Mouse (Mus musculus): ENCODE measurements at regions not wholly inside any gene's neighbourhood (a gene's known extent, or its start where the extent isn't known, plus 50 kb on each side); places are given as distances from the start of the nearest gene placed in this dataset.

DNA sequence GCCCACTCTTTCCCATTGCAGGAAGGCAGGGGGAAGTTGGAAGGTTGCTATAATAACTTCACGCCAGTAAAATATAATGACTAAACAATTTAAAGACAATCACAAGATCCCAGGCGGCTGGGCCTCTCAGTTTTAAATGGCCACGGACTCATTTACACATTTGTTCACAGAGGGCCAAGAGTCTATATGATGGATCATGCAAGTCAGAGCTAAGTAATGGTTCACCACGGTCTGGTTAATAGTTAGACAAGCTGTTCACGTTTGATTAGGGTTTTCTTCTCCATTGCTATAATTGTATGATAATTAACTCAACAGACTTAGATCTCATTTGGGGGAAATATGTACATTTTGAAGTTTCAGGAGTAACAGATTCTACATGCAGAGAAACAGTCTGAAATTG lies 170.0 kb downstream of the Ppargc1a start:
- DNase-seq: no peak
- intact Hi-C loops (cut with DNase I): no loop called here

GRCm38 (mm10) chr5:51391319-51391718 lies 176.2 kb downstream of the Ppargc1a start:
- peak; percentile 32 to 46 for DNase-seq
- intact Hi-C loops (cut with DNase I): no loop called here

GRCm38 (mm10) chr5:51387751-51388150 lies 179.8 kb downstream of the Ppargc1a start:
- intact Hi-C loops (cut with DNase I): no loop called here
- no peak for DNase-seq

DNA sequence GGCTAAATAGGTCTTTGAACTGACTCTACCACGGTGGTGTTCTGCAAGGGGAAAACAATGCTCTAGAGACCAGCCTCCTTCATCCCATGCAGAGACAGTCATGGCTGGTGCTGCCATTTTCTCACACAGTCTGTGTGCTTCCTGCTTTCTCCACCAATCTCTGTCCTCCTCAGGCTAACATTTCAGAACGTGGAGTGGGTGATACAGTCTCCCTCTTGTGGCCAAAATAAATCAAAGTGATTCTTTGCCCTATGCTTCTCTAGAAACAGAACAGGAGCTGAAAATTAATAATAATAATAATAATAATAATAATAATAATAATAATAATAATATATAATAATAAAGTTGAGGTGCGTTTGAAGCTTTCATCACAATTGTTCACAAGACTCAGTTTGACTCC lies 181.1 kb downstream of the Ppargc1a start:
- intact Hi-C loops (cut with DNase I): no loop called here
- DNase-seq: no peak

DNA sequence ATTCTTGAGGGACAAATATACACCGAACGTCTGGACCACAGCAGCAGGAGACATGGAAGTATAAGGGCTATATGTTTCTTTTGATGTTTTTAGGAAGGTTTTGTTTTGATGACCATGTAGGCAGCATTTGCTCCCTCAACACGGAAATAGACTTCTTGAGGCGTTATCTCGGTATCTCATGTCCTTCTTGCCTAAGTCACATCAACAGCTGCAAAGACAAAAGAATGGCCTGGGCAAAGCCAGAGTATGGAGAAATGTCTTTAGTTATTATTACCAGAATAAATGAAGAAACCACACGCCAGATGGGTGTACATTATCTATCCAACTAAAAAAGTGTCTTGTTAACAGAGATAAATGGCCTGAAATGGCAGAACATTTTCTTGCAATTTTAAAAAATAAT lies 183.2 kb downstream of the Ppargc1a start:
- intact Hi-C loops (cut with DNase I): no loop called here
- DNase-seq: no peak

DNA sequence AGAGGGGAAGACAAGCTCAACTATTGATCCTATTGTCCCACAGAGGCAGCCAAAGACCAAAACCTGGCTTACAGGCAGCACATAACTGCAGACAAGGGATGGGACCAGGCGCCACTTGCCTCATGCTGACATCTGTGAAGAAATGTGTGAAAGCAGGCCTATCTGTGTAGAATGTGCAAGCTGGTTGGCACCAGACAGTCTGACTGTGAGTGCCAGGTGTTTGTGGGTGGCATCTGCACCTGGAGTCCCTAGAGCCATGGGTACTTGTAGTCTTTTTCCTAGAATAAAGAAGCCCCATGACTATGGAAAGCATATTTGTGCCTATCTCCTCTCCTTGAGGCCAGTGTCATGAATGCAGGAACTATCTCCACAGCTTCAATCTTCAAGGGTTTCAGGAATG lies 208.4 kb downstream of the Ppargc1a start:
- intact Hi-C loops (cut with DNase I): no loop called here
- no peak for DNase-seq

DNA sequence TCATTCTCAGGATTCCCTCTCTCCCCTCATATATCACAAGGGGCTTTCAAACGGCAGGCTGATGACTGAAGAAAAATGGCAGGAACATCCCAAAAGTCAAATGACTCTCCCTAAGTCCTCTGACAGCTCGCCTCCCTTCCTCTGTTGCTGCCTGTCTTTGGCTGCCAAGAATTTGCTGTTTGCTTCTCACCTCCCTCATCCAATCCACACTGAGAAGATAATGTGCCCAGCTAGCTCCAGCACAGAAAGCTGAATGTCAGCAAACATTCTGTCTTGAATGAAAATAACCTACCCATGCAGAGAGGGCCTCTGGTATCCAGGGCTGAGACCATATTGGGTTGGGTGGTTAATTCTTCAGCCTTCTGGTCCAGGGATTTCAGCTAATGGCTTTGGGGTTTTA lies 219.3 kb downstream of the Ppargc1a start:
- intact Hi-C loops (cut with DNase I): no loop called here
- peak in 1 of 2 experiments; percentile 4 for DNase-seq

DNA sequence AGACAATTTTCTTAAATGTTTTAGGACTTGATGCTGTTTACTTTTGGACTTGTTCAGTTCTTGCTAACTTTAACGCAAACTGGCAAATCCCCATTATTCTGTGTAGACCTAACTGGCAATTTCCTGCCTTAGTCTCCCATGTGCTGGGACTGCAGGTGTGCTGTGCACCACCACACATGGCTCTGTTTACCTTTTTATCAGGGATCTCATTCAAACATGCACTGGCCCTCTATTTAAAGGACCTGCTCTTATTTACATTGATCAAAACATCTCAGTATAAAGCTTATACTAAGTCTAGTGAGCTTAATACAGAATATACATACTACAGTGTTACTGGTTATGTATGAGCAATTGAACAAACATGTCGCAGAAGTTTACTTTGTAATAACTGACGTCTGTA lies 238.4 kb downstream of the Ppargc1a start:
- intact Hi-C loops (cut with DNase I): no loop called here

GRCm38 (mm10) chr5:51289191-51289590 lies 278.3 kb downstream of the Ppargc1a start:
- intact Hi-C loops (cut with DNase I): no loop called here

More for the DNA sequence above, 238.4 kb downstream of the Ppargc1a start:
- no peak for DNase-seq

DNA sequence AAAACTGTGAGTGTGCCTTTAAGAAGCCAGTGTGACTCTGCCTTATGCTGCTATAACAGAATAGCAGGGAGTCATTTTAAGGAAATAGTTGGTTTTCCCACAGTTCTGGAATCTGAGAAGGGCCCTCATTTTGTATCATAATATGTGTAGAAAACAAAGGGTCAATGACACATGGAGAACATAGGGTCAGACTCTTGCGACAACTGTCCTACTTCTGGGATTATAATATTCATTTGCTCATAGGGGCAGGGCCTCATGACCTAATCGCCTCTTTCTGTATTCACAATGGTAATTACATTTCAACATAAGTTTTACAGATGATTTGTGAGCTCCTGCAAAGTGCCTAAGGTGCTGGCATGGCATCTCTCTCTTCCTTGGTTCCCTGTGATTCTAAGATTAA lies 279.3 kb downstream of the Ppargc1a start:
- DNase-seq: no peak
- intact Hi-C loops (cut with DNase I): no loop called here

More at GRCm38 (mm10) chr5:51289191-51289590, 278.3 kb downstream of the Ppargc1a start:
- no peak for DNase-seq

- intact Hi-C loops (cut with DNase I): no loop called here
- no peak for DNase-seq
These were observed 326.4 kb downstream of the Ppargc1a start for GRCm38 (mm10) chr5:51241156-51241555.

DNA sequence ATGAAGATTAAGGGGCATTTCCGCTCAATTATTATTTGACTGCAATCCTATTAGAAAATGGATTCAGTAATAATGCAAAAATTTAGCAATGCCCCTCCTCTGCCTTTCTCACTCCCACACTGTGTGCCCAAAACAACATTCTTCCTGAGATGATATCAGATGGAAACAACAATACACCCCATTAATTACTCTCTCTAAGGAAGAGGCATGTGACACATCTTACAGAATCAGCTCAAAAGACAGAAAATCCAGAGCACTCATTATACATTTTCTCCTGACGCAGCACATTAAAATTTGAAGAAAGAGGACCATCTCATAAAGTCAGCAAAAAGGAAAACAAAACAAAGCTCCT lies 333.5 kb downstream of the Ppargc1a start:
- intact Hi-C loops (cut with DNase I): no loop called here
- DNase-seq: no peak

DNA sequence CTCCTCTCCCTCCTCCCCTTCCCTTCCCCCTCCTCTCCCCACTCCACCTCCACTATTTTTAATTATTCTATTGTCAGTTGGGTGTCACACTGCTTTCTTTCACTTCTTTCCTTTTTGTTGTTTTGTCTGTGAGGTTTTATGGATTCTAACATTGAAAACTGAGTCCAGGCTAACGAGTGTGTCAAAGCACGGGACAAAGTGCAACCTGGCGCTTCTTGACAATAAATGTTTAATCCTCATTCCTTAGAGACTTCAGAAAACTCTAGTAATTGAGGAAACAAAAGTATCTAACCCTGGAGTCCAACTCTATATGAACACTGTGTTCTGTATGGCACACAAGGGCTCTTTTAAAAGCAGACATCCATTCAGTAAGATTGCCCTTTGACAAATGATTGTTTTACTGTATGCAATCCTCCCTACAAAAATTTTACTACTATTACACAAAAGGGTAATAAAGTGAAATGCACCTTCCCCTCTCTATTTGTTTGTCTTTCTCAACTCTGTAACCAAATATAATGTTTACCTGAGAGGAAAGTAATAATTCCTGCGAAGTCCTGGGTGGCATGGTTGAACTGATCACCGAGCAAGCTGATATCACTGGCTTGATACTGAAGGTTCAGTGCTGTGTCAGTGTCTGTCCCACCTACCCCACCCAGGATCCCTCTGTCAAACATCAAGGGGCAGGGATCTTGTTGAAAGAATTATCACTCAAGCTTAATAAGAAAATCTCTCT lies 334.1 kb downstream of the Ppargc1a start:
- intact Hi-C loops (cut with DNase I): no loop called here
- DNase-seq: no peak

DNA sequence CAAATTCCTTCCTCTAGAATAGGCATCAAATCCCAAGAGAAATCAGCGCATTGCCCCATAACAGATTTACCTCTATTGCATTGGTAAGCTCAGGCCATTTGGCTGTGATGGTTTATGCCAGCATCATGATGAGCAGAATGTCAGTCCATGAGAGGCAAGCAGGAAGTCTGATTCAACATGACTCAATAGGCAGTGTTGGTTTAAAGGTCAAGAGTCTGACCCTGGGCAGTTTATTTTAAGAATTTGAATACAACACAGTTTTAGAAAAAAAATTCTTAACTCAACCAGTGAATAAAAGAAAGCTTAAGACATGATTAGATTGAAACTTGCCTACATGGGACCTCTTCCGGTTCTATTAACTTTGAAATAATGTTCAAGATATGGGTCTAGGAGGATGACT lies 337.7 kb downstream of the Ppargc1a start:
- no peak for DNase-seq
- intact Hi-C loops (cut with DNase I): no loop called here

DNA sequence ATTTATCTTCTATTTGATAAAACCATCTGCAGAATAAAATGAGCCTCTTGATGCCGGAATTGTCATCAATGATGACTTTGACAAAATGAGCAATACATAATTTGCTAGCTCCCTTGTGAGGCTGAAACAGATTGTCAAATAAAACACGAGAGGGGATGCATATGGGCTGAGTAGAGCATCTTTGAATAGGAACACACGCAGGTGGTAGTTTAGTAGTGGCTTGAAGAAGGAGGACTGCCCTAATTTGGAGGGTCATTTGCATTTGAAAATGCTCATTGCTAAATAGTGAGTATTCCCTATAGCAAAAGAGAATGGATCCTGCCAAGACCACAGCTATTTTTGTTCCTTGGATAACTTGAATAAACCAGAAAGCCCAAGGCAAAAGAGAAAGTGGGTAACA lies 339.5 kb downstream of the Ppargc1a start:
- no peak for DNase-seq

GRCm38 (mm10) chr5:51203266-51203665 lies 364.3 kb downstream of the Ppargc1a start:
- DNase-seq: no peak
- intact Hi-C loops (cut with DNase I): no loop called here

More for the DNA sequence above, 339.5 kb downstream of the Ppargc1a start:
- intact Hi-C loops (cut with DNase I): no loop called here

GRCm38 (mm10) chr5:51202525-51203215 lies 364.9 kb downstream of the Ppargc1a start:
- intact Hi-C loops (cut with DNase I): no loop called here
- no peak for DNase-seq

GRCm38 (mm10) chr5:51196393-51197347 lies 370.9 kb downstream of the Ppargc1a start:
- intact Hi-C loops (cut with DNase I): no loop called here
- DNase-seq: peak; percentile 18 to 29

- intact Hi-C loops (cut with DNase I): no loop called here
- DNase-seq: no peak
These were observed 376.9 kb downstream of the Ppargc1a start for GRCm38 (mm10) chr5:51190661-51191060.

GRCm38 (mm10) chr5:51169828-51170227 lies 397.7 kb downstream of the Ppargc1a start:
- intact Hi-C loops (cut with DNase I): no loop called here
- DNase-seq: no peak

DNA sequence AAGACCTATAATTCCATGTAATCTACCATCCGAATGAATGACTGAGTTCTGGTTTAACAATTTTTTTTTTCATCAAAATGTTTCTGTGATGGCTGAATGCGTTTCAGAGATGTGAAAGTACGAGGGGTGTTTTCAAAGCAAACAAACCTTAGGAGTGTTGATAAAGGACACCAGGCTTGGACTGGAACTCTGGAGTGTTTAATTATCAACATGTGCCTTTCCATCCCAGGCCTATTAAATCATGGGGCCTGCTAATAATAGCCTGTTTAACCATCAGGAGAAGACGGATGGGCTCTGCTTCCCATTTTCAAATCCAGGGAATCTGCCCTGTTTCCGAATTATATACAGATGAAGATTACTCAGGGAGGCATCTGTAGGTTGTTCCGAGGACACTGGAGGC lies 399.3 kb downstream of the Ppargc1a start:
- no peak for DNase-seq
- intact Hi-C loops (cut with DNase I): no loop called here
